Mouse (Mus musculus): ENCODE results near the gene Zbtb8a.
"Not testable (repeated sequence)": the region's sequence is repeated elsewhere in the genome, so short reads cannot be mapped to it uniquely, and the experiment has no call there.

Zbtb8a gene

GRCm38 (mm10) chr4:129376961-129377545, 863 bp downstream of the Zbtb8a start:
- DNase-seq: peak; percentile 73 to 78

GRCm38 (mm10) chr4:129375821-129376220, 2.1 kb downstream of the Zbtb8a start:
- DNase-seq: peak; percentile 31 to 56

GRCm38 (mm10) chr4:129375000-129375399, 2.9 kb downstream of the Zbtb8a start:
- DNase-seq: no peak

- DNase-seq: no peak
These were observed 3.6 kb downstream of the Zbtb8a start for GRCm38 (mm10) chr4:129374219-129374755.

GRCm38 (mm10) chr4:129373202-129373976, 4.5 kb downstream of the Zbtb8a start:
- DNase-seq: no peak

GRCm38 (mm10) chr4:129371391-129371790, 6.5 kb downstream of the Zbtb8a start:
- DNase-seq: no peak

GRCm38 (mm10) chr4:129365224-129365623, 12.7 kb downstream of the Zbtb8a start:
- no peak for DNase-seq

- DNase-seq: no peak
These were observed 13.5 kb downstream of the Zbtb8a start for GRCm38 (mm10) chr4:129364379-129364778.

GRCm38 (mm10) chr4:129363463-129363862, 14.5 kb downstream of the Zbtb8a start:
- DNase-seq: no peak

- DNase-seq: no peak
These were observed 15.1 kb downstream of the Zbtb8a start for GRCm38 (mm10) chr4:129362771-129363170.

- not testable (repeated sequence) for DNase-seq
These were observed 15.7 kb downstream of the Zbtb8a start for GRCm38 (mm10) chr4:129362238-129362637.

- no peak for DNase-seq
These were observed 20.2 kb downstream of the Zbtb8a start for GRCm38 (mm10) chr4:129357613-129358163.

GRCm38 (mm10) chr4:129354236-129354635, 23.7 kb downstream of the Zbtb8a start:
- no peak for DNase-seq

GRCm38 (mm10) chr4:129353176-129353575, 24.7 kb downstream of the Zbtb8a start:
- DNase-seq: no peak

- DNase-seq: peak in 1 of 2 experiments; percentile 40
These were observed 26.8 kb downstream of the Zbtb8a start for GRCm38 (mm10) chr4:129351111-129351510.

- DNase-seq: peak; percentile 91 to 96
These were observed 27.3 kb downstream of the Zbtb8a start for GRCm38 (mm10) chr4:129350644-129351043.

- DNase-seq: no peak
These were observed 31.3 kb downstream of the Zbtb8a start for GRCm38 (mm10) chr4:129346481-129347154.

GRCm38 (mm10) chr4:129342705-129343104, 35.2 kb downstream of the Zbtb8a start:
- DNase-seq: no peak

- DNase-seq: no peak
These were observed 36.0 kb downstream of the Zbtb8a start for GRCm38 (mm10) chr4:129341888-129342287.

- no peak for DNase-seq
These were observed 38.2 kb downstream of the Zbtb8a start for GRCm38 (mm10) chr4:129339743-129340142.

- peak; percentile 45 to 68 for DNase-seq
These were observed 41.6 kb downstream of the Zbtb8a start for GRCm38 (mm10) chr4:129336291-129336690.

GRCm38 (mm10) chr4:129335216-129336074, 42.5 kb downstream of the Zbtb8a start, which contains the start of the genes Rbbp4 and Zbtb8os:
Gene Rbbp4, minus strand, starts transcription at chr4:129335370.
Gene Zbtb8os, plus strand, starts transcription at chr4:129335695.
- DNase-seq: peak; percentile 99

All from cerebellum, postnatal 10 days (tissue).